Mouse (Mus musculus) CD4-positive, CD25-positive, alpha-beta regulatory T cell, adult 4 months (primary cell): ENCODE data around the gene Dchs1. TPM values are rescaled to one million over a fixed set of nuclear protein-coding genes. Genes with fewer than 3 reads are reported as not detected.

Experiments
- polyA plus RNA-seq, 2 experiments: library from polyadenylated mRNA; unstranded; fragments of 100-300 nt; shearing (Covaris generic); gene quantifications; one replicate each; pipeline ENCODE4 v1.2.1; 2017

Gene Dchs1
- polyA plus RNA-seq, 2 experiments from 2014 or later, result not detected

Other genes starting within 250 kb of the Dchs1 start
- 10 to 100 TPM; 21.6 to 25.9 TPM for gene Smpd1, start 233.3 kb downstream of the Dchs1 start, polyA plus RNA-seq
- gene Apbb1, start 206.0 kb downstream of the Dchs1 start, polyA plus RNA-seq, result 10 to 100 TPM in 1 of 2 experiments, 1 to 10 TPM in 1; 7.5 to 10.2 TPM
- gene Hpx, start 187.5 kb downstream of the Dchs1 start, polyA plus RNA-seq, result not detected
- 1 to 10 TPM; 1.7 to 6.7 TPM for gene Trim3, start 154.1 kb downstream of the Dchs1 start, polyA plus RNA-seq
- gene Timm10b, start 147.6 kb downstream of the Dchs1 start, polyA plus RNA-seq, result 100 to 1,000 TPM; 198 TPM
- gene Arfip2, start 147.2 kb downstream of the Dchs1 start, polyA plus RNA-seq, result 10 to 100 TPM in 1 of 2 experiments, 1 to 10 TPM in 1; 9.7 to 16.9 TPM
- 10 to 100 TPM in 1 of 2 experiments, 1 to 10 TPM in 1; 6.7 to 12.1 TPM for gene Gm45799, start 147.1 kb downstream of the Dchs1 start, polyA plus RNA-seq
- 1 to 10 TPM in 1 of 2 experiments, under 1 TPM in 1; 0.83 to 3.2 TPM for gene Dnhd1, start 136.8 kb downstream of the Dchs1 start, polyA plus RNA-seq
- 100 to 1,000 TPM; 138 to 196 TPM for gene Ilk, start 51.1 kb downstream of the Dchs1 start, polyA plus RNA-seq
- gene Rrp8, start 50.3 kb downstream of the Dchs1 start, polyA plus RNA-seq, result 10 to 100 TPM; 19.1 to 24.8 TPM
- gene Taf10, start 43.3 kb downstream of the Dchs1 start, polyA plus RNA-seq, result 10 to 100 TPM in 1 of 2 experiments, 1 to 10 TPM in 1; 8.0 to 18.7 TPM
- gene Tpp1, start 35.4 kb downstream of the Dchs1 start, polyA plus RNA-seq, result 100 to 1,000 TPM; 131 to 172 TPM
- 100 to 1,000 TPM; 162 to 170 TPM for gene Mrpl17, start 23.4 kb upstream of the Dchs1 start, polyA plus RNA-seq
- 100 to 1,000 TPM; 206 to 239 TPM for gene Gm4070, start 166.3 kb upstream of the Dchs1 start, polyA plus RNA-seq